Mouse (Mus musculus) ES-E14 (cell line): ENCODE data around the gene Kdm8.

Experiments
- CHD2 ChIP-seq: IDR thresholded peaks from 2 replicates; pipeline ENCODE4 v1.6.1; 2014; ENCODE audit warnings: mild to moderate bottlenecking, low read depth, low read length, inconsistent platforms
- HCFC1 ChIP-seq: IDR thresholded peaks from 2 replicates; pipeline ENCODE4 v1.6.1; 2012; ENCODE audit warnings: low read length, inconsistent platforms, borderline replicate concordance; ENCODE audit not compliant: insufficient read depth

- no peak for TF ChIP-seq CHD2
- no peak for TF ChIP-seq HCFC1
Measured at GRCm38 (mm10) chr7:125471991-125472741, 27.7 kb downstream of the Kdm8 start.
